Mouse (Mus musculus): Measurements from ENCODE around the gene Mcfd2.

- TF ChIP-seq POLR2A (IDR thresholded peaks at IDR 0.05; ENCODE audit: low read depth, low read length) (no peak), CTCF (IDR thresholded peaks at IDR 0.05; ENCODE audit: borderline replicate concordance, insufficient read depth, low read length) (no peak)
Measured at GRCm38 (mm10) chr17:87237826-87238225, 27.9 kb downstream of the Mcfd2 start.
